Mouse (Mus musculus): ENCODE measurements around the gene Taf10.

The Taf10 gene

GRCm38 (mm10) chr7:105743926-105744590 lies at the start of gene Taf10:
TSS of gene Taf10 (minus strand) at chr7:105744361.
- peak; percentile 85 to 86 for DNase-seq (ENCODE audit: low spot score in 2 of 2)

GRCm38 (mm10) chr7:105793701-105794100 lies 49.5 kb upstream of the Taf10 start:
- DNase-seq (ENCODE audit: low spot score in 2 of 2): peak; percentile 65 to 76

GRCm38 (mm10) chr7:105791147-105791546 lies 47.0 kb upstream of the Taf10 start:
- no peak for DNase-seq (ENCODE audit: low spot score in 2 of 2)

DNA sequence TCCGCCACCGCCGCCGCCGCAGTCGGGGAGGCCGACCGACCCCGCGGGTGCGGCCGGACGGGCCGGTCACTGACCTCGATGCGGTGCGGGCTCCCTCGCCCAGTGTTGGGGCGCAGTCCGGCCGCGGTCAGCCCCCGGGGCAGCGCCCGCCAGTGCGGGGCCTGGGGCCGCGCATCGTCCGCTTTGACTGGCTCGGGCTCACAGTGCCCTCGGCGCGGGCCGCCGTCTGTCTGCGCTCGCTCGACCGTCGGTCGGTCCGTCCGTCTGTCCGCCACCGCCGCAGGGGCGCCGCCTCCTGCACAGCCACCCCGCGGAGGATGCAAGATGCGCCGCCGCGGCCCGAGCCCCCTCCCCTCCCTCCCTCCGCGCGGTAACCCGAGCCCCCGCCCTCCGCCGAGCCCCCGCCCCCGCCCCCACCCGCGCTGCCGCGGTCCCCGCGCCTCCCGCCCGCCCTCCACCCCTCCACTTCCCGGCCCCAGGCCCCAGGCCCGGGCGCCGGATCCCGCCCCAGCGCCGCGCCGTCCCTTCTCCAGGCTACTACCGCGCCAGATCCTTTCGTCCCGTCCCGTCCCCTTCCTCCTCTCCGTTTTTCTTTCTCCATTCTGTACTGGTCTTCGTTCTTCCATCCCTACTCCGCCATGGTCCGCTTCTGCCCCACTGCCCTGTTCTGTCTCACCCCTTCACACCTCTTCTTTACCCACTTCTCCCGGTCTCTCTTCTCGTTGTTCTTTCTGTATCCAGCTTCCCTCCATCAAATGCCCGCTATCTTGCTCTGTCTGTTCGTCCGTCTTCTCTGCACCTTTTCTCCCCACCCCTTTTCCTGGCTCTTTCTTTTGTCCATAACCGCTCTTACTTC lies 43.4 kb upstream of the Taf10 start, which contains the start of gene Dchs1:
Gene Dchs1 (minus strand): TSS at position 370 of the 856 bp plus-strand sequence.
- no peak for DNase-seq (ENCODE audit: low spot score in 2 of 2)

DNA sequence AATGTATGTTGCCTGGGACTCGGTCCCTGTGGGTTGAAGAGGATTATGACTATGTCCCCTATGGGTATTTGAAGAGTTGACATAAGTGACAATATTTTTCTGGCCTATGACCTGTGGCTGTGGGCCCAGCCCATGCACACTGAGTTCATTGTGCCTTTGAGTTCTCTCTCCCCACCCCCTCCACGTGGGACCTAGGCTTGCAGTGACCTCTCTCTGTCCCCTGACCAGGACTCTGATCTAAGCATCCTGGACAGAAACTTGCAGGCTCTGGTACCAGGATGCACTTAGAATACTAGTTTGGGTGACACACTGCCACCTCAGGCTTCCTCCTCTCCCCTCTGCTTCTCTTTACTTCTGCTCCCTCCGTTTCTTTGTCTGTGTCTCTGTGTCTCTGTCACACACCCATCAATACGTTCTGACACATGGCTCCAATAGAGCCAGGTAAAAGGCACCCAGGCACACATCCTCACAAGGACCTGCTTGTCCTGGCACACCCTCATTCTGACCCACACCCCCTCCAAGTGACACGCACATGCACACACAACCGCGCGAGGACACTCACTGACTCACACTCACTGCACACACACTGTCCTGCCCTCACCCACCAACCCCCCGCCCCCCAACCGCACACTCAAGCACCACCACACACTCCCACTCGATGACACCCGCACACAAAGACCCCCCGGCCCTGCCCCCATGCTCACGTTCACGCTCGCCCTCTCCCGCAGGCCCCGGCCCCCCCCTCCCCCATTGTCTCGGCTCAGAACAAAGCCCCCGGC lies 42.5 kb upstream of the Taf10 start:
- no peak for DNase-seq (ENCODE audit: low spot score in 2 of 2)

DNA sequence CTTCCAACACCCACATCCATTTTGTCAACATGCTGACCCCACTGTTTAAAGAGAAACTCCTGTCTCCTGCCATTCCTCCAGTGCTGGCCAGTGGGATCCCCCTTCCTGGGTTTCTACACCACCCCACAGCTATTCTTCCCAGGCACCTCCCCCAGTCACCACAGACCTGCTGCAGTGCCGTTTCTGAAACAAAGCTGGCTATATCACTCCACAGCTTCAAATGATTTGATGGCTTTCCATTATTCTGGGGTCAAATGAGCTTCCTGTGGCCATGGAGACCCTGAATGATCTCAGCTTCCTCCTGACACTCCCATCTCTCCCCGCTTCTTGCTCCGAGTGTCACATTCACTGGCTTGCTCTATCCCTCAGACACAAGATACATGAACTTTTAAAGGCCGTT lies 40.4 kb upstream of the Taf10 start:
- no peak for DNase-seq (ENCODE audit: low spot score in 2 of 2)

DNA sequence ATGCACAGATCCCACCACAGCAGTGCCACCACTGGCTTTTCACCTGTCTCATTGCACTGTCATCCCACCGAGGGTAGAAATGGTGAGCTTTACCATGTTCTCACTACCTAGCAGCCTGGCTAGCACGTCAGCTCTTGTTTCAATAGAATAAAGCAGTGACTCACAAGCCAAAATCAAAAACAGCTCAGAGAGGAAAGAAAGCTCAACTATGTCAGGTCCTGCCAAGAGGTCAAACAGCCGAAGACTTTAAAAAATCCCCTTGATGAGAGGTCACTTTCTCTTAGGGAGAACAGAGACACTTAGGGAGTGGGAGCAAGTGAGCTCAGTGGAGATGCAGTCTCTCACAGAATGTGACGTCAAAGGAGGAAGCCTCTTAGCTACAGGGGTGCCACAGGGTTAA lies 39.7 kb upstream of the Taf10 start:
- DNase-seq (ENCODE audit: low spot score in 2 of 2): no peak

DNA sequence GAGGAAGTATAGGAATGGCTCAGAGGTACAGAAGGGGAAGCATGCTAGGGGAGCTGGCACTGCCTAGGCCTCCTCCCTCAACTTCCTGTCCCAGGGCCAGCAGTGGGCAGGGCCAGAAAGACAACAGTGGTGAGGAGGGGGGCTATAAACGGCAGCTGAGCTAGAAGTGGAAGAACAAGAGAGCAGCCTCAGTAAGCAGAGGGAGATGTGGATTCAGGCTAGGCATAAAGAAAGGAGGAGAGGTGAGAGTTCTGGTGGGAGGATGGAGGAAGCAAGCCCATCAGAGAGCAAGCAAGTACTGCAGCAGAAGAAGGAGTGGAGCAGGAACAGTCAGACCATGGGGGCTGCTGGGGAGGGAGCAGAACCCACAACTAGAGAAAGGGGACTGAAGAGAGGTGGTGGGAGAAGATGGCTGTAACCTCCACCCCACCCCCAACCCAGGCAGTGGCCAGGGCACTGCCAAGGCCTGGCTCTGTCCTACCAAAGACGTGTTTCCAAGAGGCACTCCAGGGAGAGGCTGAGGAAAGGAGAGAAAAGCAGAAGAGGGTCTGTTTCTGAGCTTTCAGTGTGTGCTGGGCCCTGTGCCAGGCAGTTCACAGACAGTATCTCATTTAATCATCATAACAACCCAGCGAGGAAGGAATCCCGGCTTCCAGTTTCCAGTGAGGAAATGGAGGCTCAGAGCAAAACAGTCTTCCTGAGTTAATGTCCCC lies 34.5 kb upstream of the Taf10 start:
- peak; percentile 52 to 68 for DNase-seq (ENCODE audit: low spot score in 2 of 2)

- peak; percentile 87 to 88 for DNase-seq (ENCODE audit: low spot score in 2 of 2)
Measured at GRCm38 (mm10) chr7:105777797-105778552, 33.8 kb upstream of the Taf10 start.

GRCm38 (mm10) chr7:105777316-105777715 lies 33.2 kb upstream of the Taf10 start:
- no peak for DNase-seq (ENCODE audit: low spot score in 2 of 2)

DNA sequence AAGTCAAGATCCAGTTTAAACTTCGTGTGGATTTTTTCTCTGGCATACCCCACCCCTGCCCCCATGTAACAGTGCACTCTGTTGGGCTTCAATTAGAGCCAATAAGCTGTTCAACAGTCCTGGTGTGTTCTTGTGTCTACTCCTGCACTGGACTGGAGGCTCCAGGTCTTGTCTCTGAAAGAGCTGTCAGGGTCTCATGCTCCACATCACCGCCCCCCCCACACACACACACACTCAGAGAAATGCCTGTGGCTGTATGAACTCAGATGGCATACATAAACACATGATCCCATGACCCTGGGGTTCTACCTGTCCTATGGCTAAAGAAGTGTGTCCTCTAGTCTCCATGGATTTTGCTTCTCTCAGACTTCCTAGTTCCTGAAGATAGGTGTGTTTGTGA lies 31.9 kb upstream of the Taf10 start:
- no peak for DNase-seq (ENCODE audit: low spot score in 2 of 2)

DNA sequence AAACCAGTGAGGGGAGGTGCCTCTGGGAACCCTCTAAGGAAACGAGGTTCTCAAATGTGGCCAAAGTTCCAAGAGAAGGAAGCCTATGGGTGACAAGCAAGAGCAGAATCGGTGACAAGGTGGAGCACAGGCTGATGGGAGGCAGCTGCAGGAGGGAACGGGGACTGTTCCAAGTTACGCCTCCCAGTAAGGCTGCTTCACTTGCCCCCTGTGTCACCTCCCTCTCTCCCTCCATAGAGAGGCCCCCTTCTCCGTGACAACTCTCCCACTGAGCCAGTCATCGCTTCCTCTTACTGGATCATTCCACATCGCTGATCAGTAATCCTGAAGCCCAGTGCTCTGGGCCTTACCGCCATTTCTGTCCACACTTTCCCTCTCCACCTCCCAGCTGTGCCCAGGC lies 30.5 kb upstream of the Taf10 start:
- DNase-seq (ENCODE audit: low spot score in 2 of 2): no peak

DNA sequence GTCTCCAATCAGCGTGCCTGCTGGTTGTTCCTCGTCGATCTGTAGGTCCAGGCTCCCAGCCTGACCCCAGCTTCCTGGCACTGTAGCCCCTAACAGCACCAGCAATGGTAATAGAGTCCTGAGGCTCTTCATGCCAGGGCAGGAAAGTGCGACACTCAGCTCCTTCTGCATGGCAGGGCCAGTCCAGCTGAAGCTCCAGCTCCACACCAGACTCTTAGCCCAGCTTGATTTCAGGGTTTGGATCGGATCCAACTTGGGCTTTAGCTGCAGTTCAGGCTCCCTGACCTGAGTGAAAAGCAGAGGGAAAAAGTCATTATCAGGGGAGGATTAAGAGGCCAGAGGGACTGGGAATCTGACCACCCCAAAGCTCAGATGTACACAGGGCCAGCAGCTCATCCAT lies 28.9 kb upstream of the Taf10 start:
- no peak for DNase-seq (ENCODE audit: low spot score in 2 of 2)

GRCm38 (mm10) chr7:105772331-105772730 lies 28.2 kb upstream of the Taf10 start:
- DNase-seq (ENCODE audit: low spot score in 2 of 2): no peak

- peak; percentile 46 to 61 for DNase-seq (ENCODE audit: low spot score in 2 of 2)
Measured at GRCm38 (mm10) chr7:105769959-105770358, 25.8 kb upstream of the Taf10 start.

GRCm38 (mm10) chr7:105767729-105768165 lies 23.6 kb upstream of the Taf10 start:
- peak; percentile 36 to 55 for DNase-seq (ENCODE audit: low spot score in 2 of 2)

- DNase-seq (ENCODE audit: low spot score in 2 of 2): no peak
Measured at GRCm38 (mm10) chr7:105764331-105764730, 20.2 kb upstream of the Taf10 start.

DNA sequence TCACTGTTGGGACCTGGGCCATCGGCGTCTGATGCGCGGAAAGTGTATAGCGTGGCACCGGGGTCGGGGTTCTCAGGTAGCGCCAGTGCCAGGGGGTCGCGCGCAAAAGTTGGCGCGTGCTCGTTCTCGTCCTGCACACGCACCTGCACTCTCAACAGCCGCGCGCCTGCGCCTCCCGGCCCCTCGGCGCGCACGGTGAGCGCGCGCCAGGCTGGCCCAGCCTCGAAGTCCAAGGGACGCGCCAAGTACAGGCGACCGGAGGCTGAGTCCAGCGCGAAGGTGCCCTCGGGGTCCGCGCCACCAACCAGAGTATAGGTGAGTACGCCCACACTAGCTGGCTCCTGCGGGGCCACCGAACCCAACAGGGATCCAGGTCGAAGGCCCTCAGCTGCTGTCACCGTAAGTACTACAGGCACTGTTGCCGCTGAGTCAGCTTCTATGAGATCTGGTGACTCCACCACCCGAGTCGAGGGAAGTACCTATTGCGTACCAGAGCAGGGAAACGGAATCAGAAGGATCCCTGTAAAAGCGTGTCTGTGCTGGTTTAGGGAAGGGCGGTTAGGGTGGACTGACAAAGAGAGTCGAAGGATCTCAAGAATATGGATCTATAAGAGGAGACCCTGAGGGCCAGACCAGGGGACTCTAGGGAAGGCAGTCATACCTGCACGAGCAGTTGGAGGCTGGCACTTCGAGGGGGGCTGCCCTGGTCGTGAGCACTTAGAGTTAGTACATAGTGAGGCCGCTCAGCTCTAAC lies 18.5 kb upstream of the Taf10 start:
- no peak for DNase-seq (ENCODE audit: low spot score in 2 of 2)

GRCm38 (mm10) chr7:105761813-105762484 lies 17.8 kb upstream of the Taf10 start:
- no peak for DNase-seq (ENCODE audit: low spot score in 2 of 2)

All from heart, adult 9 months (tissue).